Mouse (Mus musculus): Measurements from ENCODE around the gene Izumo2.

DNA sequence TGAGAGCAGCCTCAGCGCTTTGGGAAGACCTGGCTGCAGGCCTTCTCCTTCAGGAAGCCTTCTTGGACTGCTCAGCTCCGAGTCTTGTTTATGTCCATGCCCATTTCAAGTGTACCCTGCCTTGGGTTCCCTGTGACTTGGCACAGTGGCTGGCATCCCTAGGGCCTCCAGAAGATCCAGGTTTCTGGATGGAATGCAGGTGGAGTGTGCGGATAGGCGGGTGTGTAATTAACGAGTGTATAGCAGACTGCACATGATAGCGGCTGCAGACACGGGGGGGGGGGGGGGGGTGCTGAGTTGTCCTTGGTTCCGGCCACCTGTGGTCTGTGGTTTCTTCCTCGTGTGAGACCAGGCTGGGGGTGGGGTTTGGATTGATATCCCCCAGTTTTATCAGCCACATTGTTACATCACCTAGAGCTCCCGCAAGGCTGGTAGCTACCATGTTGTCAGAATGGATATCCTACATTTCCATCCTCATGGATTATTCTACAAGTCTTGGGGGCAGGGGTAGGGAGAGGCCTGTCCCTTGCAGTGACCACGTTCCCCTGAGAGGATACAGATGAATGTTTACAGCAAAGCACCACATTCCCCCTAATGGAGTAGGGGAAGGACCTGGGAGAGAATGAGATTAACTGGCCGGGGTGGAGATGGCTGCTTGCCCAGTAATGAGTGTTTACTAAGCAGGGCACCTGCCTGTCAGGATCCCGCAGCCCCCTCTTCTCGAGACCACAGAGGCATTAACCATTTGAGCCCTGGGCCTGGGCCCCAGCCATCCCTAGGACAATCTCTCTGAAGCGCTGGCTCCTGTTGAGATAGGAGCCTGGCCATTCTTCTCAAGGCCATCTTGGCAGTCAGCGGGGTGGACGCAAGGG lies 22.8 kb upstream of the Izumo2 start:
- TF ChIP-seq CTCF (IDR thresholded peaks at IDR 0.05; ENCODE audit: extremely low read depth, insufficient read depth, insufficient read length, insufficient replicate concordance): no peak
- no peak for TF ChIP-seq POLR2A (IDR thresholded peaks at IDR 0.05; ENCODE audit: low read depth, low read length)

All from spleen, adult 2 months (tissue).